Mouse (Mus musculus): ENCODE measurements around the gene Tcf19. TPM values are rescaled to one million over a fixed set of nuclear protein-coding genes. Genes with fewer than 3 reads are reported as not detected.
"Not testable (repeated sequence)": the region's sequence is repeated elsewhere in the genome, so short reads cannot be mapped to it uniquely, and the experiment has no call there.

The Tcf19 gene
- total RNA-seq, 2 experiments from 2014 or later = 0.73 to 1.0 TPM

DNA sequence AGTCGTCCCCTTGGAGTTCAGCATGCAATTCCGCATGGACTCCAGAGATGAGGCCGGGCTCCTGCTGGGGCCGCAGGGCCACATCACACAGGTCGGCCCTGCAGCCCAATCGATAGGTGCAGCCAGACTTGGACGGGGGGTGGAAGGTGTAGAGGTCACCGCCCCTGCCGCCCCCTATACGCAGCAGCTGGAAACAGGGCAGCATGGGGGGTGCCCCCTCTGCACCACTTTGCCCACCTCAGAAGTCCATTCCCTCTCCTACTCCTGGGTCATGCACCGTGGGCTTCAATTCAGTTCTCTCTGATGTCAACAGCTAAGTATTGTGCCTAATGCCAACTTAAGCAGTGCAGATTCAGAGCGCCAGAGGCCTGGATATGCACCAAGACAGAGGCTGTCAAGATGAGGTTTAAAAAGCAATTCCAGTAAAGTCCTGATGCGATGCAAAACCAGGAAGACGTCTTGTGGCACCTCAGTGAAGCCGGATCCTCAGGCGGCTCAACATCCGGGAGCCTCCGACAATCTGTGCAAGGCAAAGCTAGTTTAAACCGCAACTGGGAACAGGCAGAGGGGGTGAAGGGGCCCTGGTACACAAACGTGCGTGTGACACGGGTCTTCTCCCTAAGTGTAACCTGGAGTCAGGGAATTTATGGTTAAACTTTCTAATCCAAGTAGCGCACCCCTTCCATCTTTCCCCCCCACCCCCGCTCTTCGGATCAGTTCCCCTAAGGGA lies 548 bp downstream of the Tcf19 start:
- Histone ChIP-seq H3K4me3 (peak overlapping the region; percentile 84), H3K27ac (peak overlapping the region; percentile 60)
- no peak for TF ChIP-seq CTCF (IDR thresholded peaks at IDR 0.05)
- peak; percentile 46 for DNase-seq
- intact Hi-C loops (cut with DNase I) = no loop called here

DNA sequence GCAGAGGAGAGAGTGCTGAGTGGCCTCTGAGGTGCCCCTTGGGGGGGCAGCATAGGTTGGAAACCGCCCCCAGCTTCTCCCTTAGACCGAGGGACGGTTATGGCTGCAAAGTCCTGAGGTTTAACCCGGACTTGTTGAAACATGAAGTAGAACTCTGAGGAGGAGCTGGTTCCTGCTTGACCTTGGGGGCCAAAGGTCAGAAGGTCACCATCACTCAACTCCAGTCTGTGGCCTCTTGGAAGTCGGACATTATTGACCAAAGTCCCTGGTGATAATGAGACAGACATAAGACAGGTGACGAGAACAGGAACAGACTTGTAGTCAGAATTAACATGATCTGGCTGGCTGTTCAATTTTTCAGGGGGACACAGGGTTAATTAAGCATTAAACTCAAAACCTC lies 1.9 kb downstream of the Tcf19 start:
- DNase-seq = no peak
- no peak for TF ChIP-seq CTCF (IDR thresholded peaks at IDR 0.05)
- no peak overlapping the region for H3K4me3 ChIP-seq
- intact Hi-C loops (cut with DNase I) = no loop called here
- H3K27ac ChIP-seq = no peak overlapping the region

DNA sequence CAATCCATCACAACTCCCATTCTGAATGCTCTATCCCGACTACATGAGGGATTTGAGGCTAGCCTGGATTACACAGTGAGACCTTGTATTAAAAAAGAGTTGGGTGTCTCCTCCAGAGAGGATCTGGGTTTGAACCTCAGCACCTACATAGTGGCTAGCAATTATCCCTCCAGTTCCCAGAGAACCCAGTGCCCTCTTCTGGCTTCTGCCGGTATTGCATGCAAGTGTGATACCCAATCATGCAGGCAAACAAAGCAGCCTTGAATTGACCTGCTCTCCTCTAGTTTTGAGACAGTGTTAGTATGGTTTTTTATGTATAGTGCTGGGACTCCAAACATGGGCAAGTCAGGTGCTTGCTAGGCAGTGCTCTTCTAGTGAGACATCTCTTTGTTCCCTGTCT lies 2.7 kb downstream of the Tcf19 start:
- DNase-seq = peak; percentile 73
- TF ChIP-seq CTCF (IDR thresholded peaks at IDR 0.05) = peak; percentile 82
- Histone ChIP-seq H3K27ac (no peak overlapping the region), H3K4me3 (no peak overlapping the region)
- intact Hi-C loops (cut with DNase I) = no loop called here

DNA sequence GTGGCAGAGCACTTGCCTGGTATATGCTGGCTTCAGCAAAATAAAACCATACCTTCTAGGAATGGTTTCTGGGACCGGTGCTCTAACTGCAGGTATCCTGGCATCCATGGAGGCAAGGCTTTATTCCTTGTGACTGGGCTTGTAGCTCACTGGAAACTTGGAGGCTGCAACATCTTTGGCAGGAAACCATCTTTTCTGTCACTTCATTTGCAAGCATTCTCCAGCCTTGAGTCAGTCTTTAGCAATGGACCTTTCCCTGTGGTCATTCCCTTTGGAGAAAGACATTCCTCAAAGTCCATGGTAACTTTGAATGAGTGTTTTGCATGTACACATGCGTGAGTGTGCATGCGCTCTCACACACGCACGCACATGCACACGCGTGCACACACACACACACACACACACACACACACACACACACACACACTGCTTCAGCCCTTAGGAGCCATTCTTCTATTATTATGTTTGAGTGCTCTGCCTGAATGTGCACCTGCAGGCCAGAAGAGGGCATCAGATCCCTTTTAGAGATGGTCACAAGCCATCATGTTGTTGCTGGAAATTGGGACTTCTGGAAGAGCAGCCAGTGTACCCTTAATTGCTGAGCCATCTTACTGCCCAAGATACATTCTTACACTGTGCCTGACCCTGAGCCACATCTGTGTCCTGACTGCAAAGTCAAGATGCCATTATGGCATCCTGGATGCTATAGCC lies 3.6 kb downstream of the Tcf19 start:
- intact Hi-C loops (cut with DNase I) = no loop called here
- H3K4me3 ChIP-seq = no peak overlapping the region
- no peak overlapping the region for H3K27ac ChIP-seq
- DNase-seq = no peak
- TF ChIP-seq CTCF (IDR thresholded peaks at IDR 0.05) = peak; percentile 26; the same call in 1 of the 2 replicates

DNA sequence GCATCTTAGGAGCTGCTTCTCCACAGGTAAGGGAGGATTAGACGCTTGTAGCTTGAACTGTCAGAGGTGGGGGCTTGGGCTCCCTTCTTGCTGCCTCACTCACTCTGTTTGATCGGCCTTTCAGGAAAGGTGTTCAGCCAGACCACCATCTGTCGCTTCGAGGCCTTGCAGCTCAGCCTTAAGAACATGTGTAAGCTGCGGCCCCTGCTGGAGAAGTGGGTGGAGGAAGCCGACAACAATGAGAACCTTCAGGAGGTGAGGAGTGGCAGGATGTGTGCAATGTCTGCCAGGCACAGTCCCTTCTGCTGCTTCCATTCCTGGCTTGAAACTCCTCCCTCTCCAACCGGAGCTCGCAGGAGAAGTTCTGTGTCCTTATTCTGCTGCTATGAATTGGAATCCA lies 7.3 kb downstream of the Tcf19 start:
- H3K4me3 ChIP-seq = no peak overlapping the region
- intact Hi-C loops (cut with DNase I) = no loop called here
- TF ChIP-seq CTCF (IDR thresholded peaks at IDR 0.05) = peak; percentile 27
- no peak overlapping the region for H3K27ac ChIP-seq
- no peak for DNase-seq

DNA sequence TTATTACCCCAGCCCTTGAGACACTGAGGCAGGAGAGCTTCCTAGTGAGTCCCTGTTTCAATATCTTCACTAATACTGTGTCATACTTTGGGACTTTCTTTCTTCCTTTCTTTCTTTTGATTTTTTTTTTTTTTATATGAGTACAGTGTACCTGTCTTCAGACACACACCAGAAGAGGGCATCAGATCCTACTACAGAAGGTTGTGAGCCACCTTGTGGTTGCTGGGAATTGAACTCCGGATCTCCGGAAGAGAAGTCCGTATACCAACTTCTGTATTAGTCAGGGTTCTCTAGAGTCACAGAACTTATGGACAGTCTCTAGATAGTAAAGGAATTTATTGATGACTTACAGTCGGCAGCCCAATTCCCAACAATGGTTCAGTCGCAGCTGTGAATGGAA lies 8.3 kb downstream of the Tcf19 start:
- intact Hi-C loops (cut with DNase I); H3K27ac ChIP-seq; DNase-seq; H3K4me3 ChIP-seq: not testable (repeated sequence)

DNA sequence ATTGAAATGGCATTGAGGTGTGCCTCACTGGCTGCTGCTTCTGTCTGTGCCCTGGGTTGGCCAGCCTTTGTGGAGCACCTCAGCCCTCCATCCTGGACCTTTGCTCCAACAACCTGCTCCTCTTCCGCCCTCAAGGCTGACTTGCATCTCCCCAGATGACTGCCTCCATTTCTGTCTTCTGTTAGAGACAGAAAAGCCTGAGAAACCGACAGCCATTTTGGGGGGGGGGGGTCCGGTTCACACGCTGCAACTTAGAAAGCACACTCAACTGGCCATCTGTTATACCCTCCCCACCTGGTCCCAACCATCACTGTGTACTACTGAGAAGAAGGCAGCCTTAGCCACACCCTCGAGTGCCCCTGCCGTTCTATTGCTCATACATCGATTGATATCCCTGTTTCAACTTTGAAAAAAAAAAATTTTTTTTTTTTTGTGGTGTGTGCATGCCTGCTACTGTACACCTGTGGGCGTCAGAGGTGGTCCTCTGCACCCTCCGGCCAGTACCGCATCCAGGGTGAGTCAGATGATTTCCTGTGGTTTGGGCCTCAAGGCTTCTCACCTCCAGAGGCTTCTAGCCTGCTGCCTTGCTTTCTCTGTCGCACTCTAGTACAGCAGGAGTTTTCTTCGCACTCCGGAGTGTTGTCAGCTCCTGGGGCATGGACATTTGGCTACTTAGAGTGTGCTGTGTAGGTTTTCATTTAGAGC lies 8.9 kb downstream of the Tcf19 start:
- no peak overlapping the region for H3K27ac ChIP-seq
- intact Hi-C loops (cut with DNase I) = no loop called here
- TF ChIP-seq CTCF (IDR thresholded peaks at IDR 0.05) = no peak

DNA sequence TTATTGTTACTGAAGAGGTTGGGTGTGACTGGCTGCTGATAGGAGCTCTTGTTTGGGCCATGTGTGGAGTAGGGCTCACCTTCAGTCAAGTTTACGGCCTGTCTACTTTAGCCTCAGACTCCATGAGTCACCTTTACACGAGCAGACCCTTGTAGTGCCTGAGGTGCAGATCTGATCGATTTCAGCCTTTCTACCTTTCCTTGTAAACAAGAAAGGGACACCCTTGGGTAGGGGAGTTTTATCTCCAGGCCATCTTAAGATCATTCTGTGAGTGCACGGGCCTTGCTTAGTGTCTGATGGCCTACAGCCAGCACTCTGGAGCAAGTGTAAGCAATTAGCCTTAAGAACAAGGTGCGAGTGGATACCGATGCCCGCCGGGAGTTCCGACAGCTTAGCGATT lies 9.7 kb downstream of the Tcf19 start:
- no peak for TF ChIP-seq CTCF (IDR thresholded peaks at IDR 0.05)
- no peak for DNase-seq
- H3K27ac ChIP-seq = no peak overlapping the region
- no peak overlapping the region for H3K4me3 ChIP-seq
- intact Hi-C loops (cut with DNase I) = no loop called here

More for the DNA sequence above, 8.9 kb downstream of the Tcf19 start:
- no peak overlapping the region for H3K4me3 ChIP-seq
- no peak for DNase-seq

DNA sequence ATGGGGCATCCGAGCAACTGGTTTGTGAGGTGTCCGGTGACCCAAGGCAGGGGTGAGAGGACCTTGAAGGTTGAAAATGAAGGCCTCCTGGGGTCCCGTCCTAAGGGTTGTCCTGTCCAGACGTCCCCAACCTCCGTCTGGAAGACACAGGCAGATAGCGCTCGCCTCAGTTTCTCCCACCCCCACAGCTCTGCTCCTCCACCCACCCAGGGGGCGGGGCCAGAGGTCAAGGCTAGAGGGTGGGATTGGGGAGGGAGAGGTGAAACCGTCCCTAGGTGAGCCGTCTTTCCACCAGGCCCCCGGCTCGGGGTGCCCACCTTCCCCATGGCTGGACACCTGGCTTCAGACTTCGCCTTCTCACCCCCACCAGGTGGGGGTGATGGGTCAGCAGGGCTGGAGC lies 10.8 kb downstream of the Tcf19 start, which contains the start of gene Pou5f1:
Pou5f1 (plus strand) TSS at position 243 of the 400 bp plus-strand sequence.
- intact Hi-C loops (cut with DNase I) = no loop called here
- Histone ChIP-seq H3K27ac (no peak within 1 kb of the TSS), H3K4me3 (no peak within 1 kb of the TSS)
- no peak for TF ChIP-seq CTCF (IDR thresholded peaks at IDR 0.05)
- DNase-seq = no peak

DNA sequence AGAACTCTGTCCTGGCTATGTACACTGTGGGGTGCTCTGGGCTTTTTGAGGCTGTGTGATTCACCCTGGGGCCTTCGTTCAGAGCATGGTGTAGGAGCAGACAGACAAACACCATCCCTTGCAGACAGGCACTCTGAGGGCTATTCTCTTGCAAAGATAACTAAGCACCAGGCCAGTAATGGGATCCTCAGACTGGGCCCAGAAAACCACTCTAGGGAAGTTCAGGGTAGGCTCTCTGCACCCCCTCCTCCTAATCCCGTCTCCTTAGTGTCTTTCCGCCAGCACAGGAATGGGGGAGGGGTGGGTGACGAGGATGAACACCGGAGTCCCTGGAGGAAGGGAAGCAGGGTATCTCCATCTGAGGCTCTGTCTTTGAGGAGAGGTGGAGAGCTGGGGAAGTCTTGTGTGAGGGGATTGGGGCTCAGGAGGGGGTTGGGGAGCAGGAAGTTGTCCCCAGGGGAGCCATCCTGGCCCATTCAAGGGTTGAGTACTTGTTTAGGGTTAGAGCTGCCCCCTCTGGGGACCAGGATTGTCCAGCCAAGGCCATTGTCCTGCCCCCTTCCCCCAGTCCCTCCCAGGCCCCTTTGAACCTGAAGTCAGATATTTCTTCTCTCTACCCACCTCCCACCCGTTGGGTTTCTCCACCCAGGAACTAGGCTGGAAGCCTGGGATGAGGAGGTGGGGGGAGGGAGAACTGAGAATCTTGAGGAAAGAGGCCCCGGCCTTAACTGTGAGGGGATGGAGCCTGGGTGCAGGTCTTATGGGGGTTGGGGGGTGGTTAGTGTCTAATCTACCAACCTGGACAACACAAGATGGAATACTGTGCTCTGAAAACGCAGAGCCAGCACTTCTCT lies 11.8 kb downstream of the Tcf19 start:
- no peak for TF ChIP-seq CTCF (IDR thresholded peaks at IDR 0.05)
- no peak for DNase-seq
- Histone ChIP-seq H3K4me3 (no peak overlapping the region), H3K27ac (no peak overlapping the region)
- intact Hi-C loops (cut with DNase I) = no loop called here

DNA sequence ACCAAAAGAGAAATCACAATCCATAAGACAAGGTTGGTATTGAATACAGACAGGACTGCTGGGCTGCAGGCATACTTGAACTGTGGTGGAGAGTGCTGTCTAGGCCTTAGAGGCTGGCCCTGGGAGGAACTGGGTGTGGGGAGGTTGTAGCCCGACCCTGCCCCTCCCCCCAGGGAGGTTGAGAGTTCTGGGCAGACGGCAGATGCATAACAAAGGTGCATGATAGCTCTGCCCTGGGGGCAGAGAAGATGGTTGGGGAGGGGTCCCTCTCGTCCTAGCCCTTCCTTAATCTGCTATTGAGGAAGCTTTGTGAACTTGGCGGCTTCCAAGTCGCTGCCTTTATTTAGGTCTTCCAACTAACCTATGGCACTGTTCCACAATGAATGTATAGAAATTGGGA lies 12.8 kb downstream of the Tcf19 start:
- Histone ChIP-seq H3K27ac (no peak overlapping the region), H3K4me3 (no peak overlapping the region)
- DNase-seq = no peak
- intact Hi-C loops (cut with DNase I) = no loop called here
- TF ChIP-seq CTCF (IDR thresholded peaks at IDR 0.05) = no peak

DNA sequence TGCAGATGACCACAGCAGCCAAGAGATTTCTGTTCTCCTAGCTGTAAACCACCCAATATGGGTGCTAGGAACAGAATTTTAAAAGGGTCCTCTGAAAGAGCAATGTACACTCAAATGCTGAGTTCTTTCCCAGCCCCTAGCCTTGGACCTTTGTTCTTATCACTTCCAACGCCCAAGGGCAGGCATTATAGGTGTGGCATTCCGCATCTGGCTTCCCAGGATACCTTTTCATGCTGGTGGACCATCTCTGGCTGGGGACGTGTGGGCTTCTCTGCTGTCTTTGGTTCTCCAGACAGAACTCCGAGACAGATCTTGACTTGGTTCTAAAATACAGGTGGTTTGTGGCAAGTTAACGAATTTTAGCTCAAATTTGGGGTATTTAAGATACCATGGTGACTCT lies 13.9 kb downstream of the Tcf19 start:
- Histone ChIP-seq H3K4me3 (no peak overlapping the region), H3K27ac (no peak overlapping the region)
- no peak for DNase-seq
- no peak for TF ChIP-seq CTCF (IDR thresholded peaks at IDR 0.05)
- intact Hi-C loops (cut with DNase I) = no loop called here
